Mouse (Mus musculus) stomach, postnatal 0 days (tissue): ENCODE measurements around the gene Gm10197. TPM values are rescaled to one million over a fixed set of nuclear protein-coding genes. Genes with fewer than 3 reads are reported as not detected.

Source experiments
- ATAC-seq: fragments of 200-750 bp; cut with Nextera tagmentation; 2 replicates; pipeline ENCODE4 v1.8.0; 2017; ENCODE audit not compliant: low FRiP score, low TSS enrichment
- DNase-seq: peaks from one replicate; pipeline ENCODE4 v3.0.0-alpha.2; 2016; ENCODE audit warnings: low spot score
- H3K27ac ChIP-seq: fragments of 300-500 bp; sonication (generic); replicated peaks from 2 replicates; pipeline ENCODE4 v1.5.1; 2014; ENCODE audit warnings: mild to moderate bottlenecking, control low read depth
- H3K27me3 ChIP-seq: fragments of 300-500 bp; sonication (generic); 2 replicates; pipeline ENCODE4 v1.6.1; 2014; ENCODE audit warnings: low read length; ENCODE audit not compliant: control insufficient read depth, insufficient read depth
- H3K36me3 ChIP-seq: fragments of 300-500 bp; sonication (generic); 2 replicates; pipeline ENCODE4 v1.6.1; 2014; ENCODE audit warnings: low read length, mixed read lengths; ENCODE audit not compliant: control insufficient read depth, insufficient read depth
- H3K4me1 ChIP-seq: fragments of 300-500 bp; sonication (generic); replicated peaks from 2 replicates; pipeline ENCODE4 v1.6.1; 2014; ENCODE audit warnings: antibody characterized with exemption; ENCODE audit not compliant: control insufficient read depth, insufficient read depth
- H3K4me2 ChIP-seq: fragments of 300-500 bp; sonication (generic); replicated peaks from 2 replicates; pipeline ENCODE4 v1.6.1; 2014; ENCODE audit warnings: low read depth, mild to moderate bottlenecking, control low read depth, moderate library complexity
- H3K4me3 ChIP-seq: fragments of 300-500 bp; sonication (generic); 2 replicates; pipeline ENCODE4 v1.5.1; 2014; ENCODE audit warnings: low read depth, low read length, control low read depth
- H3K9ac ChIP-seq: fragments of 300-500 bp; sonication (generic); 2 replicates; pipeline ENCODE4 v1.6.1; 2014; ENCODE audit warnings: mild to moderate bottlenecking, low read length, control low read depth, mixed read lengths
- H3K9me3 ChIP-seq: fragments of 300-500 bp; sonication (generic); 2 replicates; pipeline ENCODE4 v1.6.1; 2016; ENCODE audit warnings: low read length; ENCODE audit not compliant: control insufficient read depth
- CTCF ChIP-seq: IDR thresholded peaks from 2 replicates; pipeline ENCODE4 v1.5.1; 2016; ENCODE audit warnings: antibody characterized with exemption, low read depth, mild to moderate bottlenecking, moderate library complexity
- EP300 ChIP-seq: optimal IDR thresholded peaks from 2 replicates; pipeline ENCODE3; 2016; ENCODE audit warnings: antibody characterized with exemption
- WGBS: fragments of 180-500 bp; shearing (Covaris S2); extraction: QIAGEN DNeasy Blood & Tissue Kit; methylation state at CpG from one replicate; pipeline ENCODE4 v1.1.7; 2014; 5-methylcytosine and 5-hydroxymethylcytosine counted together
- polyA plus RNA-seq: library from polyadenylated mRNA; unstranded; fragments of >200 nt; fragmentation: Nextera tagmentation; extraction: Ambion mirVana; gene quantifications from 2 replicates; pipeline ENCODE4 v1.2.1, GENCODE M21; 2015

Gm10197 gene
- polyA plus RNA-seq, 1 experiment from 2014 or later: not detected

DNA sequence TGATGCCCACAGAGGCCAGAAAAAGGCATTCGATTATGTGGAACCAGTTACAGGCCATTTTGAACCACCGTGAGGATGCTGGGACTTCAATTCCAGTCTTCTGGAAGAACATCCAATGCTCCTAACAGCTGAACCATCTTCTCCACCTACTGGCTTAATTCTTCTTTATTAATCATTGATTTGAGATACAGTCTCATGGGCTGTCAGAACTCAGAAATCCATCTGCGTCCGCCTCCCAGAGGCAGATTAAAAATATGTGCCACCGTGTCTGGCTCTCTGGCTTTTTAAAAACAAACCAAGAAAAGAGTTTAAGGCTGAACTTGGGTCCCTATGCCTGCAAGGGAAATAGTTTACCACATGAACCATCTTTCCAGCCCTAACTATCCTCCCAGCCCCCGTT is 3.7 kb upstream of the Gm10197 start:
- 91% methylated on average over 6 of the region's 6 CpGs for WGBS
- H3K4me1 ChIP-seq: no peaks in the 10 kb centered on the region
- no peak for TF ChIP-seq EP300
- H3K9ac ChIP-seq: no peak overlapping the region
- no peak overlapping the region for H3K4me3 ChIP-seq
- ATAC-seq: no peak
- no peak for DNase-seq
- no peaks in the 10 kb centered on the region for H3K9me3 ChIP-seq
- H3K27me3 ChIP-seq: no peaks in the 10 kb centered on the region
- 0 out of 2 replicates have a peak, but pooled peaks cover 9% of the 10 kb centered on the region for H3K36me3 ChIP-seq
- no peak overlapping the region for H3K4me2 ChIP-seq
- H3K27ac ChIP-seq: no peak overlapping the region

DNA sequence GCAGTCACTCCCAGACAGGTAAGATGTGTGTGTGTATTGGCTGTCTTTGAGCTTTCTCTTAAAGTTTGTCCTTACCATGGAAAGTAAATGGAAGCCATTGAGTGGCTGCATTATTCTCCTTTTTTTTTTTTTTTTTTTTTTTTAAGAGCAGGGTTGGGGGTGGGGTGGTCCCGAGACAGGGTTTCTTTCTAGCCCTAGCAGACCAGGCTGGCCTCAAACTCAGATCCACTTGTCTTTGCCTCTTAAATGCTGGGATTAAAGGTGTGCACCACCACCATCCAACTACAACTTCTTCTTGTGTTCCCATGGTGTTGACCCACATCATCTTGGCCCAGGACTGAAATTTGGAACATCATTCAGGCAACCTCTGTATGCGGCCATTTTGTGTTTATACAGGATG is 2.0 kb upstream of the Gm10197 start:
- H3K36me3 ChIP-seq: 0 out of 2 replicates have a peak, but pooled peaks cover 7% of the 10 kb centered on the region
- no peak overlapping the region for H3K4me2 ChIP-seq
- TF ChIP-seq CTCF (no peak), EP300 (no peak)
- H3K27ac ChIP-seq: no peak overlapping the region
- no peaks in the 10 kb centered on the region for H3K9me3 ChIP-seq
- 81% methylated on average over 2 of the region's 2 CpGs for WGBS
- ATAC-seq (no peak), DNase-seq (no peak)
- no peak overlapping the region for H3K9ac ChIP-seq
- H3K4me1 ChIP-seq: no peaks in the 10 kb centered on the region
- no peaks in the 10 kb centered on the region for H3K27me3 ChIP-seq
- no peak overlapping the region for H3K4me3 ChIP-seq

DNA sequence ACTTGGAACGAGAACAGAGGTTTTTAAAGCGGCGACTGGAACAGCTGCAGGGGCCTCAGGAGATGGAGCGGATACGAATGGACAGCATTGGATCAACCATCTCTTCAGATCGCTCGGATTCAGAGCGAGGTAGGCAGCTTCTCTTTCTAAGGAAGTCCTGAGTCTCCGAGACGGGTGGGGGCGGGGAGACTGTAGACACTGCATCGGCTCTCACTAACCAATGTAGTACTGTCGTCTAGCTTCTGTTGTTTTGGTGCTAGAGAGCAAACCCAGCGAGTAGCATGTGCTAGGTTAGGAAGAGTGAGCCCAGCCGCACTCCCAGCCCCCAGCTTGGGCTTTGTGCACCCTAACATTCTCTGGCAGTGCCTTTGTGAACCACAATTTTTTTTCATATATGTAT is 1.3 kb downstream of the Gm10197 start:
- Histone ChIP-seq H3K9ac (no peak overlapping the region), H3K36me3 (0 out of 2 replicates have a peak, but pooled peaks cover 3% of the 10 kb centered on the region), H3K9me3 (no peaks in the 10 kb centered on the region), H3K4me3 (no peak overlapping the region; the same call in 1 of the 2 replicates), H3K4me2 (peak overlapping the region; percentile 18; the same call in 1 of the 2 replicates), H3K27ac (peak overlapping the region; percentile 35; the same call in 1 of the 2 replicates), H3K27me3 (no peaks in the 10 kb centered on the region), H3K4me1 (no peaks in the 10 kb centered on the region)
- DNase-seq (no peak), ATAC-seq (0 out of 2 replicates have a peak, but pooled peaks have one; percentile 36)
- TF ChIP-seq CTCF: no peak
- no peak for TF ChIP-seq EP300
- WGBS: 64% methylated on average over 15 of the region's 15 CpGs

DNA sequence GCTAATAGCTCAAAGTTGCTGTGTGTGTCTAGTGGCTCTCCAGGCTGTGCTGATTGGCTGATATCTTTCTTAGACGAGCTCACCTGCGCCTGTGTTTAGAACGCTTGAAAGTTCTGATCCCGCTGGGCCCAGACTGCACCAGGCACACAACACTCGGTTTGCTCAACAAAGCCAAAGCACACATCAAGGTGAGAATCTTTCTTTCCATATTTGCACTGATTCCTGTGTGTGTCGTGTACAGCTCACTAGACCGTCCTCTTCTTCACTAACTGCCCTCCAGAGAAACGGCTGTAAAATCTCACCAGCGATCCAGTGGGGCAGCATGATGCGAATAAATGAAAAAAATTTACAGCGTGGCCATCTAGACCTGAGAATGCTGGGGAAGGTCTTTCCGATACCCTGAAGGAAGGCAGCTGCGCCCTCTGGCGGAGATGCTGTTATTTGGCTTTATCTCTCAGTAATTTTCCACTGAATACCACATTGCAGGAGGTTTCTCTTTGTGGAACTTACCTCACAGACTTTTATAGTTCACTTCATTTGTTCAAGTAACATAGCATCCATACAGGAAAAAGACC is 2.0 kb downstream of the Gm10197 start:
- Histone ChIP-seq H3K9me3 (no peaks in the 10 kb centered on the region), H3K4me3 (no peak overlapping the region; the same call in 1 of the 2 replicates), H3K27ac (0 out of 2 replicates have a peak overlapping the region, but pooled peaks have one; percentile 4), H3K4me2 (peak overlapping the region; percentile 18), H3K27me3 (no peaks in the 10 kb centered on the region), H3K4me1 (no peaks in the 10 kb centered on the region), H3K36me3 (0 out of 2 replicates have a peak, but pooled peaks cover 3% of the 10 kb centered on the region), H3K9ac (no peak overlapping the region)
- DNase-seq (peak; percentile 77), ATAC-seq (peak; percentile 38; the same call in 1 of the 2 replicates)
- WGBS: 21% methylated on average over 14 of the region's 14 CpGs
- TF ChIP-seq CTCF (peak; percentile 92), EP300 (no peak)

DNA sequence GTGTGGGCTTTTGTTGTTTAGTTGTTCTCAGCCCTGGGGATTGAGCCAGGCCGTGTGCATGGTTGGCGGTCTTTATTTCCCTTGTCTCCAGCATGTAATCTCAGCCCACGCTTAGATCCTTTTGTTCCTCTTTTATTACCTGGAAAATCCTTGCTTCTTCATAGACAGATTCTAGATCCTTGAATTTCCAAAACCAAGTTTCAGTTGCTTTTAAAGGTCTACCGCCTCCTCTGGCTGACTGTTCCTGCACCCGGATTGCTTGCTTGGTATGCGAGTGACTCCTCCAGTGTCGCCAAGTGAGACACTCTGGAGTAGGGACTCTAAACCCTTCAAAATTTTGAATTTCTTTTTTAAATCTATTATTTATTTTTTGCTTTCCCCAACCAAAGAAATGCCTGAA is 4.7 kb downstream of the Gm10197 start:
- H3K9ac ChIP-seq: no peak overlapping the region
- H3K9me3 ChIP-seq: no peaks in the 10 kb centered on the region
- H3K4me1 ChIP-seq: no peaks in the 10 kb centered on the region
- TF ChIP-seq EP300 (no peak), CTCF (no peak)
- ATAC-seq: no peak
- DNase-seq: no peak
- WGBS: 85% methylated on average over 7 of the region's 7 CpGs
- H3K27ac ChIP-seq: no peak overlapping the region
- H3K4me2 ChIP-seq: no peak overlapping the region
- H3K36me3 ChIP-seq: no peaks in the 10 kb centered on the region
- no peak overlapping the region for H3K4me3 ChIP-seq
- H3K27me3 ChIP-seq: no peaks in the 10 kb centered on the region

DNA sequence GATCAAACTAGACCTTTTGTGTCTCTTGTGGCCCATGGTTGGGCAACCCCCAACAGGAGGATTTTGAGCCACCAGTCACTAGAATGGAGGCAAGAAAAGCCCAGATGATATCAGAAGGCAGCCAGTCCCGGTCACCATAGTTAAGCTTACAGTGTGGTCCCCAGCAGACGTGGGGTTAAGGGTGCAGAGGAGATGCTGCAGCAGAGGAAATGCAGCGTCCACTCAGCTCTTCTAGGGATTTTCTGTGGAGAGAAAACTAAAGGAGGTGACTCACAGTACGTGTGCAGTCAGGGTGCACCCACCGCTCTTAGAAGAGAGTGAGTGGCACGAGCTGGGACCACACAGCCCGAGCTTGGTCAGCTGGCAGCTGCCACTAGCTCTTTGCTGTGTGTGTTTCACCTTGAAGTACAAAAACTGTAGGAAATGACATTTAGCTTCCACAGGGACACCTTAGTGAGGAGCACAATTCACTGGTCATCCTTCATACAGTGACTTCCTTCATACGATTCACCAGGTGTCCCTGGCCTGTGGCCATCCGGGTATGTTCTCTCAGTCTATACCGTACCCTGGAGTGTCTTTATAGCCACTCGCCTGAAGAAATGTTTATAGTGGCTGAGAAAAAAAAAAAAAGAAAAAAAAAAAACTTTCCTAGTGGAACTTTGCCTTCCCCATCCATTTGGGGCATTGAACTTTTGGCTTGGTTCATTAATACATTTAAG is 5.3 kb downstream of the Gm10197 start:
- Histone ChIP-seq H3K9me3 (no peaks in the 10 kb centered on the region), H3K4me2 (no peak overlapping the region), H3K4me1 (no peaks in the 10 kb centered on the region), H3K27me3 (no peaks in the 10 kb centered on the region), H3K9ac (no peak overlapping the region), H3K27ac (no peak overlapping the region), H3K4me3 (no peak overlapping the region), H3K36me3 (no peaks in the 10 kb centered on the region)
- TF ChIP-seq CTCF: no peak
- TF ChIP-seq EP300: no peak
- DNase-seq (no peak), ATAC-seq (no peak)
- WGBS: 66% methylated on average over 11 of the region's 11 CpGs
